Mouse (Mus musculus) spleen, postnatal 36 days (tissue): Measurements from ENCODE around the gene Tcf15.

Experiments
- DNase-seq, 2 experiments: peaks; one replicate each; pipeline ENCODE4 v3.0.0; 2022; ENCODE audit warnings: low spot score in 2 of 2, mixed read lengths in 1 of 2

The Tcf15 gene

DNA sequence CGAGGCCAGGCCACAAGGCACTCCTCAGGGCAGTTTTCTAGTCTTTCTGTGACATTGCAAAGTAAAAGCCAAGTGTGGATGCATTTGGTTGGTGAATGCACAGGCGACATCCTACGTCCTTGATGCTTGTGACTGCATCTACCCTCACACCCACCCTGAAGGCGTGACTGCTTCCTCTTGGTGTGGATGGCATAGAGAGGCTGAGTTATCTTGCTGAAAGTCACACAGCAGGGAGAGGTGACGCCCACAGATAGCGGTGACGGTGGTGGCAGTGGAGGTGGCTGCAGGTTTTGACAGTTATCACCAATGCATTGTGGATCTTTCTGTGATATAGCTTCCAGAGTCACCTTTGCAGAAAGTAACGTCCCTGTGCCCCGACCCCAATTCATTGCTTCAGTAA lies 20.5 kb upstream of the Tcf15 start:
- DNase-seq: peak; percentile 25 to 49

- no peak for DNase-seq
These were observed 14.8 kb upstream of the Tcf15 start for GRCm38 (mm10) chr2:152128597-152128996.

GRCm38 (mm10) chr2:152129778-152130177 lies 13.6 kb upstream of the Tcf15 start:
- no peak for DNase-seq

GRCm38 (mm10) chr2:152132016-152132415 lies 11.3 kb upstream of the Tcf15 start:
- DNase-seq: no peak

DNA sequence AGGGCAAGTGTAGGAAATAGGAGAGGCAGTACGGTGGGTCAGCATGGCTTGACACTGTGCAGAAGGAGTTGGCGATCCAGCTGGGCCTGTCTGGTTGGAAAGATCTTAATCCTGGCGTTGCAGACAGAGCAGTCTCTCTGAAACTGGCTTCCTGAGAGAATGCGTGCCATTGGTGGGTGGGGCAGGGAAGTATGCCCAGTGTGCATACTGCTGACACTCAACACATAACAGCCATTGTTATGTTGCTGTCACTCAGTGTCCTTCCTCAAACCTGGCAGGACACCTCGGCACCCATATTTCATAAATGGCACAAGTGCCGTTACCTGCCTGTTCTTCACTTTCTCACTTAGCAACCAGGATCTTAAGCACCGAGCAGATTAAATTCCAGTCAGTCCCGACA lies 10.7 kb upstream of the Tcf15 start:
- no peak for DNase-seq

DNA sequence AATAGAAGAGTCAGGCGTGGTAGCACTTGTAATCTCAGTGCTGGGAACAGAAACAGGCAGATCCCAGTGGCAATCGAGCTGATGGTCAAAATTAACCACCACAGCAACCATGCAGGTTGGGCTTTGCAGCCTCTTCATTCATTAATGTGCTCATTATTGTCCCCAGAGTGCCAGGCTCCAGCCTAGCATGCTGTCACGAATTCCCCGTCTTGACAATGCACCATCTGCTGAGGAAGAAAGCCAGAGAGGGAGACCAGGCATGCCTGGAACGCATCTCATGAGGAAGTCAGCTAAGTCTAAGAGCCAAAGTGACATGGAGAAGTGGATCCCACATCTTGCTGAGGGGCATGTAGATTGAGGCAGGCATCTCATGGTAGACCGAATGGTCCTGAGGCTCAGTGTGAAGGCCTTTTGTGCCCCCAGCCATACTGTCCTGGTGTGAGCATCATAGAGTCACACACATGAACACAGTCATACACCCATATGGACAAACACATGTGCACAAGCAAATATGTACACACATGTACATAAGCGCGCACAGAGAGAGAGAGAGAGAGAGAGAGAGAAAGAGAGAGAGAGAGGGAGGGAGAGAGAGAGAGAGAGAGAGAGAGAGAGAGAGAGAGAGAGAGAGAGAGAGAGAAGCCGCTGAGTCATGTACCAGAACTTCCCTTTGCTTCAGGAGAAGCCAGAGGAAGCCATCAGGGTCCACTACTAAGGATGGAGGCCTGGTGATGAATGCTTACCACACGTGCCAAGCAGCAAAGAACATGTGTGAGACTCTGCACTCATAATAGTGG lies 4.0 kb upstream of the Tcf15 start:
- no peak for DNase-seq

DNA sequence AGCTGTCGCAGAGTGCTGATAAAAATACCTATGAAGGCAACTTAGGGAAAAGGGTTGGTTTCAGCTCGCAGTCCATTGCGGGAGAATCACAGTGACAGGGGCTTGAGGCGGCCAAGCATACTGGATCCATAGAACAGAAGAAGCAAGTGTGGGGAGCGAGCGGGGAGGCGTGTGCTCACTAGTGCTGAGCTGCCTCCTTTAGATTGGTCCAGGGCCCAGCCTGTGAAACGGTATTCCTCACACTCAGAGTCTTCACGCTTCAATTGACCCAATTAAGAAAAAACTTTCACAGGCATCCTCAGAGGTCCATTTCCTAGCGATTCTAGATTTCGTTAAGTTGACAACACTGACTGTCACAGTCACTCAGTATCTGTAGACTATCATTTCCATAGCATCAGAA lies 2.4 kb upstream of the Tcf15 start:
- DNase-seq: no peak

- no peak for DNase-seq
These were observed 1.9 kb upstream of the Tcf15 start for GRCm38 (mm10) chr2:152141491-152141890.

DNA sequence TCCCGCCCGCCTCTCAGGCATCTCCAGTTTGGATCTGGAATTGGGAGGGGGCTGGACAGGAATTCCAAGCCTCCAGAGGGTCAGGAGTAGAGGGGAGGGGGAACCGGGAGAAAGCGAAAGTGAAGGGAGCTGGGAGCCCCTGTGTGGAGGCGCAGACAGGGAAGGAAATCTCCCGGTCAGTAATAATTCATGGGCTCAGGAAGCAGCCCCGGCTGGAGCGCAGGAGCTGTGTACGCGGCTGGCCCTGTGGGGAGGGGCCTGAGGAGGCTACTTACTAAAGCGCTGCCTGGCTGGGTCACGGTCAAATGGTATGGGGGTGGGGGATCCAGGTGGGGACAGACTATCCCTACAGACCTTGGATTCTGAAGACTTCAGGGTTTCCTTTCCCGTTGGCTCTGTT lies 1.3 kb upstream of the Tcf15 start:
- DNase-seq: no peak

- DNase-seq: no peak
These were observed 790 bp upstream of the Tcf15 start for GRCm38 (mm10) chr2:152142571-152142970.

GRCm38 (mm10) chr2:152144158-152144450 lies 743 bp downstream of the Tcf15 start:
- no peak for DNase-seq

- no peak for DNase-seq
These were observed 1.1 kb downstream of the Tcf15 start for GRCm38 (mm10) chr2:152144501-152144900.

DNA sequence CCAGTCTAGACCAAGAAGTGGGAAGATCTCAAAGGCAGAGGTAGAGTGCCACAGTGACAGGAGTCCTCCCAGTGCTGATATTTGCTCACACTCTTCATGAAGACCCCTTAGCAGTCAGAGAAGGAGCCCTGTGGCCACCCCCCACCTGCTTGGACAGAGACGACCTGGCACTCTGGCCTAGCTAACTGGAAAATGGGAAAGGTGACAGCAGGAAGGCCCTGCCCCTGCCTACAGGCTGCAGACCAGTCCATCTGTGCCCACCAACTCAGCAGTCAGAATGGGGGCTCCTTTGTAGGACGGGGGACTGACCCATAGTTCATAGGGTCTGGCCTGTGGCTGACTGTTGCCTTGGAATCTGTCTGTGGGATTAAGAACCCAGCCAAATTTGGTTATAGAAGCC lies 2.4 kb downstream of the Tcf15 start:
- no peak for DNase-seq

- DNase-seq: no peak
These were observed 3.7 kb downstream of the Tcf15 start for GRCm38 (mm10) chr2:152147079-152147478.

DNA sequence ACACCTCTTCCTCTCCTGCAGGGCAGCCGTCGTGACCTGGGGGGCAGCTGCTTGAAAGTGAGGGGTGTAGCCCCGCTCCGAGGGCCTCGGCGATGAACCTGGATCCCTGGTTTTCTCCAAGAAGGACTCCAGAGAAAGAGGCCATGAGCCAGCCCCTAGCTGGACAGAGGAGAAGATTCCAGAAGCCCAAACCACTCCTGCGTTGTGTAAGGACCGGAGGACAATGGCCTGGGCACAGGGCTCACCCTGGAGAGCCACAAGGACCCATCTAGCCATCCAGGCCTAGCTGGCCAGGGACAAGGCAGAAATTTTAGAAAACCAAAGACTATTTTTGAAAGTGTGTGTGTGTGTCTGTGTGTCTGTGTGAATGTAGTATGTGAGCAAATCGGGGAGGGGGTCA lies 5.3 kb downstream of the Tcf15 start:
- DNase-seq: no peak

- DNase-seq: no peak
These were observed 6.5 kb downstream of the Tcf15 start for GRCm38 (mm10) chr2:152149891-152150290.

- DNase-seq: no peak
These were observed 7.0 kb downstream of the Tcf15 start for GRCm38 (mm10) chr2:152150373-152150772.

- DNase-seq: no peak
These were observed 10.0 kb downstream of the Tcf15 start for GRCm38 (mm10) chr2:152153361-152153760.

DNA sequence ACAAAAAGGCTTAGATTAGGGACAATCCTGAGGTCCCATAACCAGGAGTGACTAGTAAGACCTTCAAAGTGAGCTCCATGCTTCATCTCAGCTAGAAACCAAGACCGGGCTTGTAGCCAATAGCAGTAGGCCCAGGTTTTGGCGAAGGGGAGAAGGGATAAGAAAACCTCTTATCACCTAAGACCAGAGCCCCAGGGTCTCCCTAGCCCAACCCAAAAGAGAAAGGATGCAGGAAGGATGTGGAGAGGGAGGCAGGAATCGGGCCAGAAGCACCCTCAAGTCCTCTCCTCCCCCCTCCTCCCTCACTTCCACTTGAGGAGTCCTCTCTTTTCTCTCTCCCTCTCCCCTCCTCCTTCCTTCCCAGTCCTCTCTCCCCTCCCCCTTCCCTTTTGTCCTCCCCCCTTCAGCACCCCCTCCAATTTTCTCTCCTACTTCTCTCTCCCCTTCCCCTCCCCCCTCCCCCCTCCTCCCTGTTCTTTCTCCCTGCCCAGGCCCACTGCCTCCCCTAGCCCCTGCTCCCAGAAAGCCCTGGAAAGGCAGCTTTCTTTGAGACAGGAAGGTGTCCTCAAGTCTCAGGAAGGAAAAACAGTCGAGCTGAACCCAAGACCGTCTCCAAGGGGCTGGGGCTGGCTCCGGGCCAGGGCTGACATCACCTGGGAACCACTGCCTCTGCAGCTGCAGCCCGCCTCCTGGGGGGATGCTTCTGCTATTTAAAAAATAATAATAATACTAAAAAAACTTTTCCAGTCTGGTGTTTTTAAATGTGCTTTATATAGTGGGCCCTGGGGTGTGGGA lies 12.2 kb downstream of the Tcf15 start:
- no peak for DNase-seq

DNA sequence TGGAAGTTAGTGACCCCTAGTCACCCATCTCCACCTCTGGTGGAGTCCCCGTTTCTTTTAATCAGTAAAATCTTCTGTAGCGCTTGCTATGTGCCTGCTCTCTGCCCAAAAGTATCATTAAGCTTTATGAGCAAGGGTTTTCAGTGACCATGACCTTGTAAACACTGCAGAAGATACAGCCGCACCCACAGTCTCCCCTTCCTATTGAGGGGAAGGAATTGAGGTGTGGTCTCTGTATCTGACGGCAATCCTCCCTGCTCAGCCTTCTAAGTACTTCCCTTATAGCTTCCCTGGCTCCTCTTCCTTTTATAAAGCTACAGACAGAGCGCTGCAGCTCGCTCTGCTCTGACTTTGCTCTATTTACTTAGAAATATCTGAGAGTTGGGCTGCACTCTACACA lies 13.1 kb downstream of the Tcf15 start:
- DNase-seq: no peak

DNA sequence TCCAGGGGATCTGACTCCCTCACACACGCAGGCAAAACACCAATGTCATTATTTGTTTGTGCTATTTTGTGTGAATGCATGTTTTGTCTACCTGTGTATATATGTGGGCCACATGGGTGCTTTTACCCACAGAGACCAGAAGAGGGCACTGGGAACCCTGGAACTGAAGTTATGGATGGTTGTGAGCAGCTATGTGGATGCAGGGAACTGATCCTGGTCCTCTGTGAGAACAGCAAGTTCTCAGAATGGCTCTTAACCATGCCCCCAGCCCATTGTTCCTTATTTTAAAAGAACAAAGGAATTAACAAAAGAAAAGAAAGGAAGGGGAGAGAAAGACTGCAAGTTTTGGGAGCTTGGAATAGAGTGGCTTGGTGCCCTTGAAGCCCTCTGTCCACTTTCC lies 16.1 kb downstream of the Tcf15 start:
- DNase-seq: no peak

GRCm38 (mm10) chr2:152166257-152166656 lies 22.9 kb downstream of the Tcf15 start:
- DNase-seq: no peak

GRCm38 (mm10) chr2:152167851-152168290 lies 24.5 kb downstream of the Tcf15 start:
- DNase-seq: no peak
